Mouse (Mus musculus) large intestine, adult 2 months (tissue): ENCODE data around the gene Ccpg1. TPM values are rescaled to one million over a fixed set of nuclear protein-coding genes. Genes with fewer than 3 reads are reported as not detected.

Source experiments
- DNase-seq: peaks from one replicate; pipeline ENCODE4 v3.0.0-alpha.2; 2012; ENCODE audit warnings: low read depth, low spot score
- WGBS: fragments of 180-500 bp; shearing (Covaris S2); methylation state at CpG from one replicate; pipeline ENCODE4 v1.1.7; 2018; 5-methylcytosine and 5-hydroxymethylcytosine counted together
- polyA plus RNA-seq: library from polyadenylated mRNA; depleted of rRNA; stranded (reverse); fragments of >200 nt; gene quantifications from 2 replicates; pipeline ENCODE4 v1.2.3, GENCODE M21; 2012

The Ccpg1 gene
- polyA plus RNA-seq, 1 experiment = 5.8 TPM

- no peak for DNase-seq
- WGBS = 88% methylated on average over 5 of the region's 5 CpGs
Measured at GRCm38 (mm10) chr9:72988706-72989105, 3.5 kb downstream of the Ccpg1 start.

- WGBS = 92% methylated on average over 2 of the region's 2 CpGs
- no peak for DNase-seq
Measured at GRCm38 (mm10) chr9:72991420-72991819, 6.2 kb downstream of the Ccpg1 start.

GRCm38 (mm10) chr9:72992576-72992975, 7.3 kb downstream of the Ccpg1 start:
- 87% methylated on average over 5 of the region's 5 CpGs for WGBS
- DNase-seq = no peak

- no peak for DNase-seq
Measured at GRCm38 (mm10) chr9:72996167-72996566, 10.9 kb downstream of the Ccpg1 start.

GRCm38 (mm10) chr9:72996806-72997205, 11.6 kb downstream of the Ccpg1 start:
- DNase-seq = no peak
- 82% methylated on average over 7 of the region's 7 CpGs for WGBS

- no peak for DNase-seq
- WGBS = 61% methylated on average over 2 of the region's 2 CpGs
Measured at GRCm38 (mm10) chr9:73000487-73000886, 15.3 kb downstream of the Ccpg1 start.

- WGBS = 88% methylated on average over 13 of the region's 13 CpGs
- no peak for DNase-seq
Measured at GRCm38 (mm10) chr9:73001314-73002011, 16.2 kb downstream of the Ccpg1 start.

- DNase-seq = no peak
- WGBS = 56% methylated on average over 3 of the region's 3 CpGs
Measured at GRCm38 (mm10) chr9:73002177-73002576, 16.9 kb downstream of the Ccpg1 start.

- WGBS = 89% methylated on average over 8 of the region's 8 CpGs
- DNase-seq = no peak
Measured at GRCm38 (mm10) chr9:73004076-73004475, 18.8 kb downstream of the Ccpg1 start.

GRCm38 (mm10) chr9:73005106-73005505, 19.9 kb downstream of the Ccpg1 start:
- no peak for DNase-seq
- 80% methylated on average over 6 of the region's 6 CpGs for WGBS

GRCm38 (mm10) chr9:73006175-73006574, 20.9 kb downstream of the Ccpg1 start:
- 94% methylated on average over 3 of the region's 3 CpGs for WGBS
- DNase-seq = no peak

GRCm38 (mm10) chr9:73008384-73008783, 23.2 kb downstream of the Ccpg1 start:
- DNase-seq = no peak
- 55% methylated on average over 3 of the region's 3 CpGs for WGBS

- DNase-seq = no peak
- WGBS = 93% methylated on average over 4 of the region's 4 CpGs
Measured at GRCm38 (mm10) chr9:73012629-73013028, 27.4 kb downstream of the Ccpg1 start.

- WGBS = 78% methylated on average over 13 of the region's 13 CpGs
- DNase-seq = no peak
Measured at GRCm38 (mm10) chr9:73014724-73015123, 29.5 kb downstream of the Ccpg1 start.

GRCm38 (mm10) chr9:73019841-73020240, 34.6 kb downstream of the Ccpg1 start:
- 88% methylated on average over 10 of the region's 10 CpGs for WGBS
- DNase-seq = no peak

GRCm38 (mm10) chr9:73020566-73021097, 35.4 kb downstream of the Ccpg1 start:
- no peak for DNase-seq
- WGBS = 91% methylated on average over 5 of the region's 5 CpGs

GRCm38 (mm10) chr9:73025818-73026636, 40.8 kb downstream of the Ccpg1 start:
- no peak for DNase-seq
- 67% methylated on average over 17 of the region's 17 CpGs for WGBS

- WGBS = 97% methylated on average over 1 of the region's 1 CpGs
Measured at GRCm38 (mm10) chr9:73030443-73030842, 45.2 kb downstream of the Ccpg1 start.

GRCm38 (mm10) chr9:73031421-73031820, 46.2 kb downstream of the Ccpg1 start:
- no peak for DNase-seq
- 71% methylated on average over 4 of the region's 4 CpGs for WGBS

More at GRCm38 (mm10) chr9:73030443-73030842, 45.2 kb downstream of the Ccpg1 start:
- DNase-seq = no peak

GRCm38 (mm10) chr9:73033406-73033805, 48.2 kb downstream of the Ccpg1 start:
- DNase-seq = no peak
- WGBS = 100% methylated on average over 1 of the region's 1 CpGs
